Mouse (Mus musculus) Muller cell, postnatal 12 days (primary cell): ENCODE measurements at regions not wholly inside any gene's neighbourhood (a gene's known extent, or its start where the extent isn't known, plus 50 kb on each side); places are given as distances from the start of the nearest gene placed in this dataset.
A peak's percentile ranks its signal among the peaks of the same experiment; 100 is the strongest.

Experiments used
- DNase-seq: peaks from one replicate; pipeline ENCODE4 v3.0.0-alpha.2; 2015; ENCODE audit errors: inconsistent ontology term

- peak; percentile 66 for DNase-seq
Measured at GRCm38 (mm10) chr1:88808508-88808907, 106.5 kb upstream of the Arl4c start.

- DNase-seq: no peak
Measured at GRCm38 (mm10) chr1:88809756-88810155, 107.7 kb upstream of the Arl4c start.

- no peak for DNase-seq
Measured at GRCm38 (mm10) chr1:88813200-88813599, 111.2 kb upstream of the Arl4c start.

- no peak for DNase-seq
Measured at GRCm38 (mm10) chr1:88816376-88816945, 114.4 kb upstream of the Arl4c start.

- no peak for DNase-seq
Measured at GRCm38 (mm10) chr1:88825215-88825614, 123.2 kb upstream of the Arl4c start.

GRCm38 (mm10) chr1:88838661-88839274, 136.7 kb upstream of the Arl4c start:
- peak; percentile 83 for DNase-seq

GRCm38 (mm10) chr1:88839407-88839976, 137.5 kb upstream of the Arl4c start:
- no peak for DNase-seq

GRCm38 (mm10) chr1:88839977-88840628, 138.1 kb upstream of the Arl4c start:
- DNase-seq: peak; percentile 65

GRCm38 (mm10) chr1:88840991-88841592, 139.1 kb upstream of the Arl4c start:
- no peak for DNase-seq

GRCm38 (mm10) chr1:88847333-88848091, 145.5 kb upstream of the Arl4c start:
- DNase-seq: peak; percentile 64

GRCm38 (mm10) chr1:88848246-88848645, 146.2 kb upstream of the Arl4c start:
- DNase-seq: peak; percentile 27

- DNase-seq: no peak
Measured at GRCm38 (mm10) chr1:88849421-88849820, 147.4 kb upstream of the Arl4c start.

GRCm38 (mm10) chr1:88851931-88852330, 149.9 kb upstream of the Arl4c start:
- DNase-seq: no peak

GRCm38 (mm10) chr1:88860871-88861589, 159.0 kb upstream of the Arl4c start:
- peak; percentile 28 for DNase-seq

- no peak for DNase-seq
Measured at GRCm38 (mm10) chr1:88861590-88861935, 159.5 kb upstream of the Arl4c start.

GRCm38 (mm10) chr1:88865436-88865835, 163.4 kb upstream of the Arl4c start:
- DNase-seq: no peak

GRCm38 (mm10) chr1:88866571-88866970, 164.6 kb upstream of the Arl4c start:
- no peak for DNase-seq

- DNase-seq: no peak
Measured at GRCm38 (mm10) chr1:88867138-88867537, 165.1 kb upstream of the Arl4c start.

- peak; percentile 91 for DNase-seq
Measured at GRCm38 (mm10) chr1:88869885-88870284, 167.9 kb upstream of the Arl4c start.

GRCm38 (mm10) chr1:88875356-88875755, 173.3 kb upstream of the Arl4c start:
- DNase-seq: peak; percentile 84

GRCm38 (mm10) chr1:88877441-88877840, 175.4 kb upstream of the Arl4c start:
- no peak for DNase-seq
